Mouse (Mus musculus) myocyte (in vitro differentiated cells): ENCODE data around the gene Dmrt2. TPM values are rescaled to one million over a fixed set of nuclear protein-coding genes. Genes with fewer than 3 reads are reported as not detected.

Source experiments
- H3K27me3 ChIP-seq: one replicate; pipeline ENCODE4 v1.6.1; 2011; ENCODE audit not compliant: control insufficient read depth, insufficient read depth, insufficient read length
- H3K36me3 ChIP-seq: one replicate; pipeline ENCODE4 v1.6.1; 2011; ENCODE audit not compliant: control insufficient read depth, insufficient read depth
- H3K4me2 ChIP-seq: one replicate; pipeline ENCODE4 v1.6.1; 2011; ENCODE audit warnings: low read depth, control low read depth
- H3K4me3 ChIP-seq: one replicate; pipeline ENCODE4 v1.5.1; 2011; ENCODE audit warnings: mild to moderate bottlenecking, control low read depth, moderate library complexity
- H3K79me2 ChIP-seq: one replicate; pipeline ENCODE4 v1.6.1; 2011; ENCODE audit not compliant: control insufficient read depth, insufficient read depth
- H3ac ChIP-seq: one replicate; pipeline ENCODE4 v1.6.1; 2011; ENCODE audit not compliant: control insufficient read depth, insufficient read length
- CEBPB ChIP-seq: IDR thresholded peaks from 2 replicates; pipeline ENCODE4 v1.6.1; 2011; ENCODE audit warnings: mild to moderate bottlenecking, moderate library complexity; ENCODE audit not compliant: poor library complexity, insufficient read depth, severe bottlenecking
- E2F4 ChIP-seq: IDR thresholded peaks from one replicate; pipeline ENCODE4 v1.6.1; 2011; ENCODE audit warnings: mild to moderate bottlenecking, control low read depth, moderate library complexity; ENCODE audit not compliant: insufficient read depth
- MAX ChIP-seq: IDR thresholded peaks from one replicate; pipeline ENCODE4 v1.6.1; 2011; ENCODE audit warnings: low read depth, mild to moderate bottlenecking, control low read depth
- MYOD1 ChIP-seq, 3 experiments: IDR thresholded peaks; one replicate each; pipeline ENCODE4 v1.6.1; 2011; ENCODE audit warnings: control low read depth in 2 of 3, low read depth in 2 of 3, mild to moderate bottlenecking in 2 of 3, moderate library complexity in 1 of 3; ENCODE audit not compliant: insufficient read length in 2 of 3, control insufficient read depth in 1 of 3
- MYOG ChIP-seq, 3 experiments: IDR thresholded peaks; one replicate each; pipeline ENCODE4 v1.6.1; 2011; ENCODE audit warnings: control low read depth in 2 of 3, low read depth in 2 of 3, mild to moderate bottlenecking in 2 of 3; ENCODE audit not compliant: insufficient read length in 2 of 3, control insufficient read depth in 1 of 3, insufficient read depth in 1 of 3
- POLR2A ChIP-seq: IDR thresholded peaks from one replicate; pipeline ENCODE4 v1.6.1; 2011; ENCODE audit warnings: low read depth, mild to moderate bottlenecking, control low read depth, moderate library complexity; ENCODE audit not compliant: insufficient read length
- POLR2AphosphoS2 ChIP-seq: IDR thresholded peaks from one replicate; pipeline ENCODE4 v1.6.1; 2011; ENCODE audit warnings: low read depth, control low read depth; ENCODE audit not compliant: insufficient read length
- REST ChIP-seq: IDR thresholded peaks from one replicate; pipeline ENCODE4 v1.6.1; 2011; ENCODE audit warnings: mild to moderate bottlenecking, control low read depth, moderate library complexity; ENCODE audit not compliant: insufficient read depth, insufficient read length
- SRF ChIP-seq: IDR thresholded peaks from one replicate; pipeline ENCODE4 v1.6.1; 2011; ENCODE audit warnings: low read depth; ENCODE audit not compliant: control insufficient read depth, insufficient read length
- TCF12 ChIP-seq: IDR thresholded peaks from one replicate; pipeline ENCODE4 v1.6.1; 2011; ENCODE audit warnings: mild to moderate bottlenecking, control low read depth; ENCODE audit not compliant: poor library complexity, insufficient read depth, severe bottlenecking
- TCF3 ChIP-seq: IDR thresholded peaks from one replicate; pipeline ENCODE4 v1.6.1; 2011; ENCODE audit warnings: low read depth, control low read depth; ENCODE audit not compliant: insufficient read length
- USF1 ChIP-seq: IDR thresholded peaks from one replicate; pipeline ENCODE4 v1.6.1; 2011; ENCODE audit warnings: low read depth, mild to moderate bottlenecking, control low read depth, moderate library complexity
- polyA plus RNA-seq: library from polyadenylated mRNA; unstranded; fragments of >200 nt; fragmentation: generic; extraction: Trizol; gene quantifications from one replicate; pipeline ENCODE4 v1.2.1, GENCODE M21; 2012; ENCODE audit warnings: missing spikeins

The Dmrt2 gene
- polyA plus RNA-seq, 1 experiment, result 1.8 TPM

- no peak overlapping the region for H3K4me2 ChIP-seq
- no peaks in the 10 kb centered on the region for H3K36me3 ChIP-seq
- no peaks in the 10 kb centered on the region for H3K27me3 ChIP-seq
- no peak overlapping the region for H3K4me3 ChIP-seq
- no peaks in the 10 kb centered on the region for H3K79me2 ChIP-seq
- no peak overlapping the region for H3ac ChIP-seq
- no peak for TF ChIP-seq POLR2AphosphoS2
- TF ChIP-seq MYOD1 (IDR thresholded peaks at IDR 0.05; ENCODE audit: control insufficient read depth in 1 of 3, insufficient read length in 2 of 3, low read depth in 2 of 3), result no peak
- no peak for TF ChIP-seq TCF12
Measured at GRCm38 (mm10) chr19:25669593-25670248, 2.5 kb upstream of the Dmrt2 start.

- H3K27me3 ChIP-seq, result no peaks in the 10 kb centered on the region
Measured at GRCm38 (mm10) chr19:25670571-25671285, 1.5 kb upstream of the Dmrt2 start.

GRCm38 (mm10) chr19:25671681-25672080 is 530 bp upstream of the Dmrt2 start:
- no peak overlapping the region for H3ac ChIP-seq
- no peaks in the 10 kb centered on the region for H3K27me3 ChIP-seq
- TF ChIP-seq REST, result no peak
- no peak for TF ChIP-seq TCF12
- TF ChIP-seq MYOD1 (IDR thresholded peaks at IDR 0.05; ENCODE audit: control insufficient read depth in 1 of 3, insufficient read length in 2 of 3, low read depth in 2 of 3), result no peak
- no peak for TF ChIP-seq POLR2AphosphoS2
- TF ChIP-seq SRF, result no peak
- TF ChIP-seq CEBPB, result no peak
- no peak for TF ChIP-seq MYOG (IDR thresholded peaks at IDR 0.05; ENCODE audit: control insufficient read depth in 1 of 3, insufficient read depth in 1 of 3, insufficient read length in 2 of 3, low read depth in 2 of 3)
- TF ChIP-seq USF1, result no peak
- no peak for TF ChIP-seq MAX
- TF ChIP-seq TCF3, result no peak
- no peak for TF ChIP-seq POLR2A
- TF ChIP-seq E2F4, result no peak
- no peaks in the 10 kb centered on the region for H3K79me2 ChIP-seq
- H3K36me3 ChIP-seq, result no peaks in the 10 kb centered on the region
- H3K4me2 ChIP-seq, result peak overlapping the region; percentile 82
- peak overlapping the region; percentile 49 for H3K4me3 ChIP-seq

More at GRCm38 (mm10) chr19:25670571-25671285, 1.5 kb upstream of the Dmrt2 start:
- no peak overlapping the region for H3K4me2 ChIP-seq
- no peak overlapping the region for H3ac ChIP-seq
- H3K36me3 ChIP-seq, result no peaks in the 10 kb centered on the region
- H3K79me2 ChIP-seq, result no peaks in the 10 kb centered on the region
- H3K4me3 ChIP-seq, result no peak overlapping the region
- TF ChIP-seq TCF3, result no peak
- no peak for TF ChIP-seq POLR2A
- TF ChIP-seq USF1, result no peak
- TF ChIP-seq POLR2AphosphoS2, result no peak
- no peak for TF ChIP-seq CEBPB
- no peak for TF ChIP-seq REST
- TF ChIP-seq MAX, result no peak
- TF ChIP-seq SRF, result no peak
- no peak for TF ChIP-seq MYOD1 (IDR thresholded peaks at IDR 0.05; ENCODE audit: control insufficient read depth in 1 of 3, insufficient read length in 2 of 3, low read depth in 2 of 3)
- no peak for TF ChIP-seq E2F4
- no peak for TF ChIP-seq MYOG (IDR thresholded peaks at IDR 0.05; ENCODE audit: control insufficient read depth in 1 of 3, insufficient read depth in 1 of 3, insufficient read length in 2 of 3, low read depth in 2 of 3)

- Histone ChIP-seq H3K4me2 (peak overlapping the region; percentile 81), H3K36me3 (no peaks in the 10 kb centered on the region), H3K4me3 (peak overlapping the region; percentile 49), H3ac (peak overlapping the region; percentile 17), H3K79me2 (no peaks in the 10 kb centered on the region), H3K27me3 (no peaks in the 10 kb centered on the region)
- peak; percentile 25 for TF ChIP-seq POLR2A
- no peak for TF ChIP-seq TCF12
Measured at GRCm38 (mm10) chr19:25673224-25674055, 1.2 kb downstream of the Dmrt2 start.

- peak overlapping the region; percentile 81 for H3K4me2 ChIP-seq
- H3K79me2 ChIP-seq, result no peaks in the 10 kb centered on the region
- H3K27me3 ChIP-seq, result no peaks in the 10 kb centered on the region
- peak overlapping the region; percentile 17 for H3ac ChIP-seq
- TF ChIP-seq MYOD1 (IDR thresholded peaks at IDR 0.05; ENCODE audit: control insufficient read depth in 1 of 3, insufficient read length in 2 of 3, low read depth in 2 of 3) (no peak), TCF12 (no peak), CEBPB (no peak), USF1 (no peak), TCF3 (no peak), E2F4 (no peak), SRF (no peak), MAX (no peak), REST (no peak), MYOG (IDR thresholded peaks at IDR 0.05; ENCODE audit: control insufficient read depth in 1 of 3, insufficient read depth in 1 of 3, insufficient read length in 2 of 3, low read depth in 2 of 3) (no peak)
- H3K36me3 ChIP-seq, result no peaks in the 10 kb centered on the region
- H3K4me3 ChIP-seq, result peak overlapping the region; percentile 49
Measured at GRCm38 (mm10) chr19:25674056-25674420, 1.8 kb downstream of the Dmrt2 start.
